Mouse (Mus musculus): ENCODE data around the gene Slc22a12. TPM values are rescaled to one million over a fixed set of nuclear protein-coding genes. Genes with fewer than 3 reads are reported as not detected.

The Slc22a12 gene
- polyA plus RNA-seq (2016; fragmentation: Nextera tagmentation; extraction: Ambion mirVana): not detected in 2 replicates

DNA sequence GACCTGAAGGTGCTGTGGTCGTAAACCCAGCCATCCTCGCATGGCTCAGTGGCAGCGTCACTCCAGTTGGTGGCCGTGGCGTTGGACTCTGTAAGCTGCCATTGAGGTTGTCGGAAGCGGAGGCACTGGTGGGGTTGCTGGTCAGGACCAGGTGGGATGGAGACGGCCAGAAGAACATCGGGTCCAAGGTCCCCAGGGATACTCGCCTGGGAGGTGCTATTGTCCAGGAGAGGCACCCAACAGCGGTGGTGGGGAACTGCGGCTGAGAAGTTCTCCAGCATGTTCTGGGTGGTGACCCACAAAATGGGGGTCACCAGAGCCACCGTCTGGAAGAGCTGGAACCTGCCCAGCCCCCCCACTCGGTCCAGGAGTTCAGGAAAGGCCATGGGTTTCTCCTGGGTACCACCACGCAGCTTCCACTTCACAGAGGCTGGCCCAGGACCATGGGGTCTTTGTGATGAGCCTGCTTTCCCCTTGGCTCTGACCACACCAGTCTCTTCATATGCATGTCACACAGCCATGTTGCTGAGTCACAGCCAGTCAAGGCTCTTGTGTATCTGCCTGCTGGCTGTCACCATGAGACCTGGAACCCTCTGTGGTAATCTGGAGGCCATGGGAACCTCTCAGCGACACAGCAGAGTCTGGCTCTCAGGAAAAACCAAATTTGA, at the start of gene Slc22a12:
Gene Slc22a12, minus strand, starts transcription at position 666 of the 668 bp plus-strand sequence.
- WGBS: 90% methylated on average over 16 of the region's 16 CpGs
- H3K9me3 ChIP-seq: no peaks in the 10 kb centered on the region

DNA sequence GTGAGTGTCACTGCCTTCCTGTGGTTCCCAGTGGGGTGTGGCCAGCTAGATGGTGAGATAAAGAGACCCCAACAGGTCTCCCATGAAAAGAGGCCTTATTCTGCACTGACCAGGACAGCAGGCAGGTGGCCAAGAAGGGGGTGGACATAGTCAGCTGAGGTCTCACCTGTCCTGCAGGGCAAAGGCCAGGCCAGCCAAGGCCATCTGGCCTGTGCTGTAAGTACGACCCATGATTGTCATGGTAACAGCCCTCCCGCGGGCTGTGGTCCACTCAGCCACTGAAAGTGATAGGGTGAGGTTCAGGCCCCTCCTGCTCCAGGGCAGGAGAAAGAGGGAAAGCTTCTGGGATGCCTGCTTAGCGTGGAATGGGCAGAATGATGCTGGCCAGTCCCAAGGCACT, 29.2 kb upstream of the Slc22a12 start:
- H3K4me2 ChIP-seq (replicated peaks): no peak overlapping the region
- ATAC-seq (ENCODE audit: low FRiP score, low read depth): no peak
- H3K27me3 ChIP-seq: peaks cover 18% of the 10 kb centered on the region; the same call in 1 of the 2 replicates
- H3K27ac ChIP-seq (replicated peaks): no peak overlapping the region
- no peaks in the 10 kb centered on the region for H3K9me3 ChIP-seq
- H3K4me3 ChIP-seq: no peak overlapping the region
- 45% methylated on average over 4 of the region's 4 CpGs for WGBS
- H3K36me3 ChIP-seq: no peaks in the 10 kb centered on the region
- H3K9ac ChIP-seq (replicated peaks): no peak overlapping the region
- H3K4me1 ChIP-seq: peaks cover 12% of the 10 kb centered on the region

More for the DNA sequence above, at the start of gene Slc22a12:
- Histone ChIP-seq H3K9ac (replicated peaks) (no peak within 1 kb of the TSS), H3K4me3 (no peak within 1 kb of the TSS), H3K4me1 (0 out of 2 replicates have a peak, but pooled peaks cover 7% of the 10 kb centered on the region), H3K27ac (replicated peaks) (no peak within 1 kb of the TSS), H3K36me3 (no peaks in the 10 kb centered on the region), H3K4me2 (replicated peaks) (no peak within 1 kb of the TSS), H3K27me3 (no peaks in the 10 kb centered on the region)
- ATAC-seq (ENCODE audit: low FRiP score, low read depth): no peak

DNA sequence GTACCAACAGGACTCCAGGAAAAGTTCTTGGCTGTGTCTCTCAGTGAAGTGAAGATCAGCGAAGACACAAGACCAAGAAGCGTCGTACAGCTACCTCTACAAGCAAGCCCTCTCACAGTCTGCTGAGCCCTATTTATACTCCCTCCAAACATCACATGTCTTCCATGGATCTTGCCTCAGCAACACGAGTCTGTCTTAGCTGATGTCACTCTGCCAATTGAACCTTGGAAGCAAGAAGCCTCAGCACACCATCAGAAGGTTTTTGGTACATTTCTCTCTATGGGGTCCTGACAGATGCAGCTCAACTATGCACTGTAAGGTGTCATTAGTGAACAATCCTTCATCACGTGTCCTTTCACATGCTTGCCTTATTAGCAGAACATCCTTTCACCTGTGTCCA, 28.6 kb upstream of the Slc22a12 start:
- Histone ChIP-seq H3K4me2 (replicated peaks) (no peak overlapping the region), H3K27ac (replicated peaks) (no peak overlapping the region), H3K4me3 (no peak overlapping the region), H3K9ac (replicated peaks) (no peak overlapping the region), H3K36me3 (no peaks in the 10 kb centered on the region), H3K27me3 (peaks cover 18% of the 10 kb centered on the region; the same call in 1 of the 2 replicates), H3K4me1 (peaks cover 9% of the 10 kb centered on the region; the same call in 1 of the 2 replicates), H3K9me3 (no peaks in the 10 kb centered on the region)
- no peak for ATAC-seq (ENCODE audit: low FRiP score, low read depth)
- whole genome bisulfite sequencing: 88% methylated on average over 5 of the region's 5 CpGs

DNA sequence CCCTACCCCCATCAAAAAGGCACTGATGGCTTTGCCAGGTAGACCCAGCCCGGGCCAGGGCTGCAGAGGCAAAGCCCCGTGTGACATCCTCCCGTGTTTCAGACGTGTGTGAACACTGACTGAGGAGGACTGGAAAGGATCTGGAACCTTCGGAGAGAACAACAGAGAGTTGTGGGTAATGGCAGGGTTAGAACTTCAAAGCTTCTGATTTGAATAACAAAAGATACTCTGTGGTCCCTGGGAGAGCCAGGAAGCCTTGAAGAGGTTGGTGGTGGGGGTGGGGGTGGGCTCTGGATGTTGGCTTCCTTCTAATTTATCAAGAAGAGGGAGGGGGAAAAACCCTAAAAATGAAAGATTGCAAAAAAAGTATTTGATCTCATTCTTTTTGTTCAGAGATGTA, 26.7 kb upstream of the Slc22a12 start:
- Histone ChIP-seq H3K36me3 (no peaks in the 10 kb centered on the region), H3K4me3 (no peak overlapping the region), H3K9ac (replicated peaks) (no peak overlapping the region), H3K9me3 (no peaks in the 10 kb centered on the region), H3K27me3 (peaks cover 5% of the 10 kb centered on the region; the same call in 1 of the 2 replicates), H3K4me1 (peaks cover 9% of the 10 kb centered on the region; the same call in 1 of the 2 replicates), H3K4me2 (replicated peaks) (no peak overlapping the region), H3K27ac (replicated peaks) (no peak overlapping the region)
- no peak for ATAC-seq (ENCODE audit: low FRiP score, low read depth)
- 31% methylated on average over 5 of the region's 5 CpGs for WGBS

DNA sequence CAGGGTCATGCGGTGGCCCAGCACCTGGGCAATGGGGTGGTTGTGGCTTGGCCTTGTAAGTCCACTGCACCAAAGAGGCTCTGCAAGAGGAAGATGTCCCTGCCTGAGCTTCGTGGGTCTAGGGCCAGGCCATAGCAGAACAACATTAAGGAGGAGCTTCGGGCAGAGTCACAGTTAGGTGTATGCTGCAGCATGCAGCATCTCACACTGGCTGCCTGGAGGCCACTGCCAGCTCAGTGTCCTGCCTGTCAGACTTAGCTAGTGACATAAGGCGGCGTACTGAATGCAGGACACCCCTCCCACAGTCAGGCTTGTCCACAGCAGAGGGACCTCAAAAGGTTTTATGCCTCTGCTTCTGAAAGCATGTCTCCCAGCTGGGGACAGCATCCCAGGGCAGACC, 26.2 kb upstream of the Slc22a12 start:
- 64% methylated on average over 5 of the region's 5 CpGs for whole genome bisulfite sequencing
- no peak overlapping the region for H3K9ac ChIP-seq (replicated peaks)

DNA sequence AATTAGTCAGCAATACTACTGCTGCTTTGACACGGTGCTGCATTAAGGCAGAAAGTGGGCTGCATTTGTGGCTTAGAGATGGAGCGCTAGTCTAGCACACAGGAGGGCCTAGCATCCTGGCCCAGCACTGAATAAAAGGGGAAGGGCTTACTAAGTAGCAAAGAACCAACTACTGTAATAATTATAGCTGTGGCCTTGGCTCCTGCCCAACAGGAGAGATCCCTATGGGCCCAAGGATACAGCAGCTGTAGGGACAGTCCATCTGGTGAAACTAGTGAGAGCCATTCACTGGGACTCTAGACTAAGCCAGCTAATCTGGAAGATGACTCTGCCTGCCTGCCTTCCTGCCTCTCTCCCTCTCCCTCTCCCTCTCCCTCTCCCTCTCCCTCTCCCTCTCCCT, 23.6 kb upstream of the Slc22a12 start:
- 84% methylated on average over 2 of the region's 2 CpGs for WGBS
- Histone ChIP-seq H3K27ac (replicated peaks) (no peak overlapping the region), H3K9me3 (no peaks in the 10 kb centered on the region), H3K4me3 (no peak overlapping the region), H3K36me3 (no peaks in the 10 kb centered on the region), H3K9ac (replicated peaks) (no peak overlapping the region), H3K27me3 (no peaks in the 10 kb centered on the region), H3K4me2 (replicated peaks) (no peak overlapping the region), H3K4me1 (peaks cover 9% of the 10 kb centered on the region; the same call in 1 of the 2 replicates)
- no peak for ATAC-seq (ENCODE audit: low FRiP score, low read depth)

More for the DNA sequence above, 26.2 kb upstream of the Slc22a12 start:
- H3K27ac ChIP-seq (replicated peaks): no peak overlapping the region
- no peak overlapping the region for H3K4me2 ChIP-seq (replicated peaks)
- H3K27me3 ChIP-seq: peaks cover 5% of the 10 kb centered on the region; the same call in 1 of the 2 replicates
- no peak overlapping the region for H3K4me3 ChIP-seq
- peaks cover 9% of the 10 kb centered on the region; the same call in 1 of the 2 replicates for H3K4me1 ChIP-seq
- H3K9me3 ChIP-seq: no peaks in the 10 kb centered on the region
- H3K36me3 ChIP-seq: no peaks in the 10 kb centered on the region
- no peak for ATAC-seq (ENCODE audit: low FRiP score, low read depth)

DNA sequence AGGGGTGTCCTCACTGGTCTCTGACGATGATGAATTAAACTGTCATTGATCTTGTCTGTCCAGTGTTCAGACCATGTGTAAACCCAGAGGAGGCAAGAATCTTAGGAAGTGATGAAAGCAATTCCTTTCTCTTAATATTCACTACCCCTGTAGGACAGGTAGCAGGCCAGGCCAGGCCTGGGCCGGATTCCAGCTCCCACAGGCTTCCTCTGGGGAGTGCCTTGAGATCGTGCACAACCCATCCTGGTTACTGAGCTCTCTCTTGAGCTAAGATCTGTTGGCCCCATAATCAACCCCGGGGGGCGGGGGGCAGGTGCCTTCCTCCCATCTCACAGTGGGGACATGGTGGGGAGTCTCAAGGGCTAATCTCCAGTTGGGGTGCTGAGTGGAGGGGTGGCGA, 22.3 kb upstream of the Slc22a12 start:
- ATAC-seq (ENCODE audit: low FRiP score, low read depth): no peak

DNA sequence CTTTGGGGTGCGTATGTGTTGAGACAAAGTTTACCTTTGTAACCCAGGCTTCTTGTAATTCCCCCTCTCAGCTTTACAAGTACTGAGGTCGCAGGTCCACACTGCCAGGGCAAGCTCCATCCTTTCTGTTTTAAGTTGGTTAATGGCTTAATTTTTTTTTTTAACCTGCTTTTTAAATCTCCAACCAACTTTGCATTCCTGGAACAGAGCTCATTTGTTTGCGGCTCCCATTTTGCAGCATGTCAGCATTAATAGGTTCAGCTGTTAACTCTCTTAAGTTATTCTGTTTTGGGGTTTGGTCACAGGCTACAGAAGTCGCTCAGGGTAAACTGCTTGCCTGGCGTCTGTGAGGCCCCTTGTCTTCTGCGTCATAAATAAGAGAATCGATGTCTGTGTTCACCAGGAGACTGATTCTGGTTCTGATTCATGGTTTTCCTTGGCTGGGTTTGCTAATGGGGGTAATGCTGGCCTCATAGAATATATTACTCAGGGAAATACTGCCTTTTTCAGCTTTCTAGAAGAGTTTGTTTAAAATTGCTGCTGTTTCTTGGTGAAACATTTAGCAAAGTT, 17.5 kb upstream of the Slc22a12 start:
- H3K9ac ChIP-seq (replicated peaks): no peak overlapping the region
- no peaks in the 10 kb centered on the region for H3K36me3 ChIP-seq
- no peaks in the 10 kb centered on the region for H3K27me3 ChIP-seq
- ATAC-seq (ENCODE audit: low FRiP score, low read depth): no peak
- 83% methylated on average over 7 of the region's 7 CpGs for WGBS
- H3K4me2 ChIP-seq (replicated peaks): no peak overlapping the region
- 0 out of 2 replicates have a peak, but pooled peaks cover 4% of the 10 kb centered on the region for H3K4me1 ChIP-seq
- H3K9me3 ChIP-seq: no peaks in the 10 kb centered on the region
- no peak overlapping the region for H3K27ac ChIP-seq (replicated peaks)
- no peak overlapping the region for H3K4me3 ChIP-seq

More for the DNA sequence above, 22.3 kb upstream of the Slc22a12 start:
- Histone ChIP-seq H3K27ac (replicated peaks) (no peak overlapping the region), H3K36me3 (no peaks in the 10 kb centered on the region), H3K4me1 (peaks cover 9% of the 10 kb centered on the region; the same call in 1 of the 2 replicates), H3K4me3 (no peak overlapping the region), H3K9me3 (no peaks in the 10 kb centered on the region), H3K4me2 (replicated peaks) (no peak overlapping the region), H3K27me3 (no peaks in the 10 kb centered on the region), H3K9ac (replicated peaks) (no peak overlapping the region)
- WGBS: 91% methylated on average over 6 of the region's 6 CpGs

DNA sequence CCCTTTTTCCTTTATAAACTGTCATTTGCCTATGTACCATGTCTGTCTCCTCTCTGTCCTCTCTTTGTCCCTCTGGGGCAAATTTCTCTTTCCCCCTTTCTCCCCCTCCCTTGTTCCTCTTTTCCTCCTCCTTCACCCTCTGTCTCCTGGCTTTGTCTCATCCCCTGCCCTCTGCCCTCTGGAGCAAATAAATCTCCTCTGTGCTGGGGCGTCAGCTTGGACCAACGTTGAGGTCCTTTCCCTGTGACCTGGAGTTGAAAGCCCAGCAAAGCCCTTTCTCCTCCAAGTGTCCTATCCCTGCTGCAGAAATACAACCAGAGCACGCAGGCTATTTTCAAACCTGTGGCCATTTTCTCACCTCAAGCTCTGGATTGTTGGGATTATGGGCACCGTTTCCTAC, 16.7 kb upstream of the Slc22a12 start:
- Histone ChIP-seq H3K4me2 (replicated peaks) (no peak overlapping the region), H3K36me3 (no peaks in the 10 kb centered on the region), H3K9me3 (no peaks in the 10 kb centered on the region), H3K27ac (replicated peaks) (no peak overlapping the region), H3K27me3 (no peaks in the 10 kb centered on the region), H3K9ac (replicated peaks) (no peak overlapping the region), H3K4me1 (0 out of 2 replicates have a peak, but pooled peaks cover 4% of the 10 kb centered on the region), H3K4me3 (no peak overlapping the region)
- 56% methylated on average over 4 of the region's 4 CpGs for WGBS
- ATAC-seq (ENCODE audit: low FRiP score, low read depth): no peak

DNA sequence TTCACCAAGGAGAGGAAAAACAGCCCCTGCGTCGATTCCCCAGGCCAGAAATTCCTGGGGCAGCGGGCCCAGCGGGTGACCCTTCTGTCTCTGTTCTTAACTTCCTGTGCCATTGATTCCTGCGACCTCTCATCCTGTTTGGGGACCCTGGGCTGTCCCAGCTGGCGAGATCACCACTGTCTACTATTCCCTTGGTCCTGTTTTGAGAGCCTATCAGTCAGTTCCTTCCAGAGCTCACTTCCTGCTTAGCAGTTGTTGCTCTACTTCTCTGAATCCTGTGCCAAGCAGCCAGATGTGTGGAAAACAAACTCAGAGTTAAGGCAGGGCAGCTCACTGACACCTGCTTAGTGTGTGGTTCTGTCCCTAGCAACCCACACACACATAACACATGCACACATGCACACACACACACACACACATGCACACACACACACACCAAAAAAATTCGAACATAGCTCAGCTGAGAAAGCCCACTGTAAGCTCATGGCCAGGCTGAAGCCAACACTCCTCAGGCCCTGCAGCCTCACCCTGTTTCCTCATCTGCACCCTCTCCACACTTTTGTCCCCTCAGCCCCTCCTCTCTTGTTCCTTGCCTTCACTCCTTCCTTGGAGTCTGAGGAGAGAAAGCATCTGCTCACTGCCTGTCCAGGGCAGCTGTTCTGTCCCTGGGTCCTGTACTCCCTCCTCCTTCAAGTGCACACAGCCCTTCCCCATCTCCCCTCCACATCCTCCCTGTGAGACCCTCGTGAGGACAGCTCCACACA, 11.2 kb upstream of the Slc22a12 start:
- 0 out of 2 replicates have a peak, but pooled peaks cover 4% of the 10 kb centered on the region for H3K4me1 ChIP-seq
- WGBS: 35% methylated on average over 8 of the region's 8 CpGs
- no peaks in the 10 kb centered on the region for H3K36me3 ChIP-seq
- no peak overlapping the region for H3K9ac ChIP-seq (replicated peaks)
- H3K4me3 ChIP-seq: no peak overlapping the region
- no peaks in the 10 kb centered on the region for H3K9me3 ChIP-seq
- no peak overlapping the region for H3K4me2 ChIP-seq (replicated peaks)
- no peak overlapping the region for H3K27ac ChIP-seq (replicated peaks)
- no peaks in the 10 kb centered on the region for H3K27me3 ChIP-seq
- ATAC-seq (ENCODE audit: low FRiP score, low read depth): no peak

DNA sequence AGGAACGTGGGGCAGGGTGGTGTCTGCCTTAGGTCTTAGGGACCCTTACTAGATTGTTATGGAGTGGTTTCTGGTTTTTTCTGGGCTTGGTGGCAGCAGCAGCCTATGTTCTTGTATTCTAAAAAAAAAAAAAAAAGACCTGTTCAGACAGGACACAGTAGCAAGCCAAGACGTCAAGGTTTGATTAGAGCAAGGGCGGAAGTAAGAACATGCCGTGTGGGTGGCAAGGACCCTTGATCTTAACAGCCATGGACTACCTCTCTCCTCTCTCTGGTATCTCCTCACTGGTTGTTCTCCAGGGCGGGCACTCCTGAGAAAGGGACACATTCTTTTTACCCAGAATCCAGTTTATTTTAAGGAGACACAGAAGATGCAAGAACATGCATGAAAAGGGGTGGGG, 10.3 kb upstream of the Slc22a12 start:
- H3K27ac ChIP-seq (replicated peaks): no peak overlapping the region
- ATAC-seq (ENCODE audit: low FRiP score, low read depth): no peak
- WGBS: 83% methylated on average over 5 of the region's 5 CpGs
- H3K9ac ChIP-seq (replicated peaks): no peak overlapping the region
- no peaks in the 10 kb centered on the region for H3K36me3 ChIP-seq
- no peaks in the 10 kb centered on the region for H3K9me3 ChIP-seq
- H3K4me1 ChIP-seq: peaks cover 11% of the 10 kb centered on the region; the same call in 1 of the 2 replicates
- no peak overlapping the region for H3K4me2 ChIP-seq (replicated peaks)
- no peaks in the 10 kb centered on the region for H3K27me3 ChIP-seq
- no peak overlapping the region for H3K4me3 ChIP-seq
